Mouse (Mus musculus): ENCODE data around the gene Dnaja2. TPM values are rescaled to one million over a fixed set of nuclear protein-coding genes. Genes with fewer than 3 reads are reported as not detected.

Dnaja2 gene
- total and polyA plus RNA-seq, 2 experiments from 2014 or later, result 87.3 to 164 TPM

DNA sequence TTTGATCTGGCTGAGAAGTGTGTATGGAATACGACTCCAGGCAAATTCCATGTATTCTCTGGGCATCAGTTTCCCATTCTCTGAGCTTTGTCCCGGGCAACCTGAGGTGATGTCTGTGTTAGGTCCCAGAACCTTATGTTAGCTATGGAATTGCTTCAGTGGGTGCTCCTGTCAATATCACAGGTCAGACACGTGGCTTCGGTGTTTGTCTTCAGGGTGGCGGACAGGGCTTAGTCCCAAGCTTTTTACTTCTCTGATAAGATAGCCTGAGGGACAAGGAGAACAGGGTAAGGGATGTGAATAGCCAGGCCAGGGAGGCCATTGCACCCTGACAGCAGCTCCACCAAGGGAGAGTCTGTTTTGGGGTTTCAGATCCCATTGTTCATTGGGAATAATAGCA lies 59.0 kb downstream of the Dnaja2 start:
- no peaks in the 10 kb centered on the region for H3K27me3 ChIP-seq (ENCODE audit: insufficient read depth, low read length)
- no peak for ATAC-seq
- no peak overlapping the region for H3K4me3 ChIP-seq (ENCODE audit: low read depth, low read length)
- H3K36me3 ChIP-seq (ENCODE audit: insufficient read depth), result 0 out of 2 replicates have a peak, but pooled peaks cover 3% of the 10 kb centered on the region
- H3K9me3 ChIP-seq (ENCODE audit: low read length), result no peaks in the 10 kb centered on the region
- no peak for TF ChIP-seq CTCF (IDR thresholded peaks at IDR 0.05; ENCODE audit: low read depth)
- no peak overlapping the region for H3K27ac ChIP-seq (ENCODE audit: low read depth, low read length)
- H3K9ac ChIP-seq, result no peak overlapping the region
- WGBS, result 87% methylated on average over 5 of the region's 5 CpGs
- no peak for DNase-seq
- H3K4me1 ChIP-seq (ENCODE audit: insufficient read depth), result peaks cover 8% of the 10 kb centered on the region; the same call in 1 of the 2 replicates
- H3K4me2 ChIP-seq (ENCODE audit: low read depth), result no peak overlapping the region

DNA sequence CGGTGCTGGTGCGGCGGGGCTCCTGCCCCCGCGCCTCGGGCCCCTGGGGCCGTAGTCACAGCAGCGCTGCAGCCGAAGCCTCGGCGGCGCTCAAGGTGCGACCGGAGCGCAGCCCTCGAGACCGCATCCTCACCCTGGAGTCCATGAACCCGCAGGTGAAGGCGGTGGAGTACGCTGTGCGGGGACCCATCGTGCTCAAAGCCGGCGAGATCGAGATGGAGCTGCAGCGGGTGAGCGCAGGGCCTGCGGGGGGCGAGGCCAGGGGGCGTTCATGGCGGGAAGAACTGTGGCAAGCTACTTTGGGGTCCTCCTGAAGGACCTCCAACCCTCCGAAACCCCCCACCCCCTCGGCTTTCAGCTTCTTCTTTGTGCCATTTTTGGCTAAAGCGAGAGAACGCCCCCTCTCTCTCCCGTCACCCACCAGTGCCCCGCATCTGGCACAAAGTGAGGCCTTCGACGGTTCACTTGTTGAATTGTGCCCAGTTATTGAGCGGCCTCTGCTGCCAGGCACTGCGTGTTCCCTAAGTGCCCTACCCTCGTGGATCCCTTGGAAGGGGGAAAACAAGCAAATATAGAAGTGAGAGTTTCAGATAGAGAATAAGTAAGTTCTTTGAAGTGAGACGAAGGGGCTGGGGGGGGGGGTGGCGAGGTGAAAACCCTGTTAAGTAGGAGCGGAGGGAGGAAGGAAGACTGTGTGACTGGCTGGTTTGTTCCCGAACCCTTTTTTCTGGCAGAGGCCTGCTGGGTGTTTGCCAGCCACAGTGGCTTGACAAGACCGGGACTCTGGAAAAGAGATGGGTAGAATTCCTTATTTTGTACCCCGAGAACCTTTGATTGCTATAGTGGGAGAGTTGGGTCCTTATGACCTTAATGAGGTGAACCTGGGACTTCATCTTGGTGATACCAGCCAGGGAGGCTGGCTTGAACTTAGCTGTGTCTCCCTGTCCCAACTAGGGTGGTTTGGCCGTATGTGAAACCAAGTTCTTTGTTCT lies 61.9 kb downstream of the Dnaja2 start:
- Histone ChIP-seq H3K4me2 (ENCODE audit: low read depth) (peak overlapping the region; percentile 79), H3K4me1 (ENCODE audit: insufficient read depth) (peaks cover 8% of the 10 kb centered on the region; the same call in 1 of the 2 replicates), H3K27me3 (ENCODE audit: insufficient read depth, low read length) (no peaks in the 10 kb centered on the region), H3K9me3 (ENCODE audit: low read length) (no peaks in the 10 kb centered on the region), H3K36me3 (ENCODE audit: insufficient read depth) (0 out of 2 replicates have a peak, but pooled peaks cover 3% of the 10 kb centered on the region), H3K27ac (ENCODE audit: low read depth, low read length) (peak overlapping the region; percentile 76), H3K9ac (peak overlapping the region; percentile 69), H3K4me3 (ENCODE audit: low read depth, low read length) (peak overlapping the region; percentile 76)
- WGBS, result 3% methylated on average over 43 of the region's 49 CpGs
- DNase-seq (peak; percentile 53), ATAC-seq (peak; percentile 32)
- TF ChIP-seq CTCF (IDR thresholded peaks at IDR 0.05; ENCODE audit: low read depth), result 0 out of 2 replicates have a peak, but pooled peaks have one; percentile 7

DNA sequence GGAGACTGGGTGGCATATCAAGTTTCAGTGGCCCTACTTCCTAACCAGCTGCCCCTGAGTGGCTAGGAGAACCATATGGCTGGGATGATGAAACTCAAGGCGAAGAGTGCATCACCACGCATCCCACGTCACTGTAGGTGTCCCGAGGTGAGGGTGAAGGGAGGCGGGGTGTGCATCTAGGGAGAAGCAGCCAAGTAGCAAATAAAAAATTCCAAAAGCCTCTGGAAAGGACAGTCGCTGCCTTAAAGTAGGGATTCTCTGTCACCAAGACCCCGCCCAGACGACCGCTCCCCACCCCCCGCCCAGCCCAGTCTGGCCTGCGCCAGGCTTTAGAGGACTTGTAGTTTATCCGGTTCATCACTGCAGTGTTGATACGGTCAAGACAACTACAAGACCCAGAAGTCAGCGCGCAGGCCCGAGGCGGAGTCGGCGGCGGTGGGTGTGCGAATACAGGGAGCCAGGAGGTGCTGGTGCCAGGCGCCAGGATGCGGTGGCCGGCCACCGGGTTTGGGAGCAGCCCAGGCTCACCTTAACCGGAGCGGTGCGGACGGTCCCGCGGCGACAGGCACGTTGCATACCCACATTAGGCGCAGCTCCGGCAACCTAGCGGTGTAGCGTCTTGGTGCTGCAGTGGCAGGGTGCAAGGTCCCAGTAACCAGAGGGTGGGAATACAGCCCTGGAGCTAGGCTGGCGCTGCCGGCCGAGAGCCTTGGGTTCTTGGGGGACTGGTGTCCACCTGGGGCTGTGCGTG lies 62.8 kb downstream of the Dnaja2 start, which contains the start of gene Gpt2:
Gene Gpt2 (plus strand): TSS at position 452 of the 751 bp plus-strand sequence.
- peak; percentile 100 for ATAC-seq
- Histone ChIP-seq H3K4me3 (ENCODE audit: low read depth, low read length) (peak within 1 kb of the TSS; percentile 76), H3K27ac (ENCODE audit: low read depth, low read length) (peak within 1 kb of the TSS; percentile 76), H3K9ac (peak within 1 kb of the TSS; percentile 69), H3K36me3 (ENCODE audit: insufficient read depth) (0 out of 2 replicates have a peak, but pooled peaks cover 3% of the 10 kb centered on the region), H3K4me1 (ENCODE audit: insufficient read depth) (peaks cover 8% of the 10 kb centered on the region; the same call in 1 of the 2 replicates), H3K27me3 (ENCODE audit: insufficient read depth, low read length) (no peaks in the 10 kb centered on the region), H3K4me2 (ENCODE audit: low read depth) (peak within 1 kb of the TSS; percentile 79), H3K9me3 (ENCODE audit: low read length) (no peaks in the 10 kb centered on the region)
- peak; percentile 43 for TF ChIP-seq CTCF (IDR thresholded peaks at IDR 0.05; ENCODE audit: low read depth)
- peak; percentile 94 for DNase-seq
- WGBS, result 1% methylated on average over 41 of the region's 41 CpGs

DNA sequence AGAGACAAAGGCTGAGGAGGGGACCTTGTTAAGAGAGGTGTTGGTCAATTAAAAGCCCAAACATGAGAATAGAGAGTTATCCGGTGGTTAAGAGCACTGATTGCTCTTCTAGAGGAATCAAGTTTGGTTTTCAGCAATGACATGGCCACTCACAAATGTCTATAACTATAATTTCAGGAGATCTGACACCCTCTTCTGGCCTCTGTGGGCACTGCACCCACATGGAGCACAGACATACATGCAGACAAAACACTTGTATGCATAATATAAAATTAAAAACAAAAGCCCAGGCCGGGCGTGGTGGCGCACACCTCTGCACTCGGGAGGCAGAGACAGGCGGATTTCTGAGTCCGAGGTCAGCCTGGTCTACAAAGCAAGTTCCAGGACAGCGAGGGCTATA lies 65.6 kb downstream of the Dnaja2 start:
- Histone ChIP-seq H3K4me3 (ENCODE audit: low read depth, low read length) (no peak overlapping the region), H3K4me1 (ENCODE audit: insufficient read depth) (peaks cover 8% of the 10 kb centered on the region; the same call in 1 of the 2 replicates), H3K27me3 (ENCODE audit: insufficient read depth, low read length) (no peaks in the 10 kb centered on the region), H3K4me2 (ENCODE audit: low read depth) (no peak overlapping the region), H3K36me3 (ENCODE audit: insufficient read depth) (no peaks in the 10 kb centered on the region), H3K27ac (ENCODE audit: low read depth, low read length) (no peak overlapping the region), H3K9me3 (ENCODE audit: low read length) (no peaks in the 10 kb centered on the region), H3K9ac (no peak overlapping the region)
- no peak for TF ChIP-seq CTCF (IDR thresholded peaks at IDR 0.05; ENCODE audit: low read depth)
- 97% methylated on average over 8 of the region's 8 CpGs for WGBS
- DNase-seq (no peak), ATAC-seq (no peak)

DNA sequence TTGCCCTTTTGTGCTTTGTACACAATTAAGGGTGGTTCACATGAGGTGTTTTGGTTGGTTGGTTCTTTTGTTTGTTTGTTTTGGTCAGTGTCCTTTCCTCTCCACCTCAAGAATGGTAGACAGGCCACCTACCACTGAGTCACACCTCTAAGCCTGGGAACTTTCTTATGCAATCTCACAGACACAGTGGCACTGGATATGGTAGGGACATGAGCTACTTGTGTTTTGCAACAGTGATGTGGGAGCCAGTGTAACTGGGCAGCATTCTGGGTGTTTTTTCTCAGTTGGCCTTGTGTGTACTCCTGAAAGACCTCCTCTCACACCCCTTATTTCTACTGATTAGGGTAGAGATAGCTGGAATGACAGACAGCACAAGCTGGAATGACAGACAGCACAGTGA lies 66.5 kb downstream of the Dnaja2 start:
- H3K4me1 ChIP-seq (ENCODE audit: insufficient read depth), result peaks cover 7% of the 10 kb centered on the region; the same call in 1 of the 2 replicates
- H3K9me3 ChIP-seq (ENCODE audit: low read length), result no peaks in the 10 kb centered on the region
- no peak overlapping the region for H3K27ac ChIP-seq (ENCODE audit: low read depth, low read length)
- no peak overlapping the region for H3K4me3 ChIP-seq (ENCODE audit: low read depth, low read length)
- DNase-seq (no peak), ATAC-seq (no peak)
- no peak overlapping the region for H3K9ac ChIP-seq
- no peaks in the 10 kb centered on the region for H3K27me3 ChIP-seq (ENCODE audit: insufficient read depth, low read length)
- no peak overlapping the region for H3K4me2 ChIP-seq (ENCODE audit: low read depth)
- no peak for TF ChIP-seq CTCF (IDR thresholded peaks at IDR 0.05; ENCODE audit: low read depth)
- no peaks in the 10 kb centered on the region for H3K36me3 ChIP-seq (ENCODE audit: insufficient read depth)

DNA sequence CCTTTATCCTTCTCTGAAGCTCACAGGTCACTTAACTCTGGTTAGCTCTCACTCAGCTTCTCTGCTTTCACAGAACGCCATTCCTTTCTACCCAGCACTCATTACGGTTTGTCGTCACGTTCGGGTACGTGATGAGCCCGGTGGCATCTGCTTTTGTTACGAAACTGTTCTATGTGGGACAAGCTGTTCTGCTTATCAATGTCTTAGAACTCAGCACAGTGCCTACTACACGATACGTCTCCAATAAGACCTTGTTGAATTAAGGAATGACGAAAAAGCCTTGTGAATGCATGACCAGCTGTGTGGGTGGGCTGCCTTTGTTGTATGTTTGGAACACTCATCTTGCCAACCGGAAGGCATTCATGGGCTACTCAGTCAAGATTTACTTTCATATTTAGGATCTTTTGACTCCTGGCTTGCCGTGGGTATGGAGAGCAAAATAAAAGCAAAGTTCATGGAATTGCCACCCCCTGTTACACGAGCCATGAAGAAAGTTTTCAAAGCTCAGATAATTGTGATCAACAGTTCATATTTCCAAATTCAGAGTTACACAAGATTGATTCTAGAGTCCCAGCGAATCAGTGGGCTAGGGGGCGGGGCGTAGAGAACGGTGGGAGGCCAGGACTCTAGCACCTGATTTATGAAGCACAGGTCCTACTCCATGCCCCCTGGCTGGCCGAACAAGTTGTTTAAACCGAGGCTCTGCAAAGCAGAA lies 67.1 kb downstream of the Dnaja2 start:
- Histone ChIP-seq H3K27ac (ENCODE audit: low read depth, low read length) (no peak overlapping the region), H3K36me3 (ENCODE audit: insufficient read depth) (no peaks in the 10 kb centered on the region), H3K9ac (no peak overlapping the region), H3K4me3 (ENCODE audit: low read depth, low read length) (no peak overlapping the region), H3K4me2 (ENCODE audit: low read depth) (no peak overlapping the region), H3K4me1 (ENCODE audit: insufficient read depth) (peaks cover under 1% of the 10 kb centered on the region; the same call in 1 of the 2 replicates), H3K27me3 (ENCODE audit: insufficient read depth, low read length) (no peaks in the 10 kb centered on the region), H3K9me3 (ENCODE audit: low read length) (no peaks in the 10 kb centered on the region)
- no peak for TF ChIP-seq CTCF (IDR thresholded peaks at IDR 0.05; ENCODE audit: low read depth)
- DNase-seq (no peak), ATAC-seq (no peak)
- WGBS, result 66% methylated on average over 20 of the region's 20 CpGs

Other genes with a start within 250 kb of the Dnaja2 start
- gene Mylk3, start 169.0 kb downstream of the Dnaja2 start, total RNA-seq (2014; rRNA removed), result 0.15 and 0.67 TPM in 2 replicates
- 0.21 and 0.29 TPM in 2 replicates for gene Mylk3, start 169.0 kb downstream of the Dnaja2 start, polyA plus RNA-seq (2015; fragmentation: Nextera tagmentation; extraction: Ambion mirVana)
- 40.1 and 48.2 TPM in 2 replicates for gene 4921524J17Rik, start 122.5 kb downstream of the Dnaja2 start, total RNA-seq (2014; rRNA removed)
- 75.7 and 90.3 TPM in 2 replicates for gene 4921524J17Rik, start 122.5 kb downstream of the Dnaja2 start, polyA plus RNA-seq (2015; fragmentation: Nextera tagmentation; extraction: Ambion mirVana)
- 50.2 and 51.5 TPM in 2 replicates for gene Gpt2, start 62.8 kb downstream of the Dnaja2 start, total RNA-seq (2014; rRNA removed)
- 18.8 and 24.5 TPM in 2 replicates for gene Gpt2, start 62.8 kb downstream of the Dnaja2 start, polyA plus RNA-seq (2015; fragmentation: Nextera tagmentation; extraction: Ambion mirVana)
- 186 and 225 TPM in 2 replicates for gene Neto2, start 145.6 kb upstream of the Dnaja2 start, total RNA-seq (2014; rRNA removed)
- gene Neto2, start 145.6 kb upstream of the Dnaja2 start, polyA plus RNA-seq (2015; fragmentation: Nextera tagmentation; extraction: Ambion mirVana), result 65.3 and 71.4 TPM in 2 replicates

All from forebrain, postnatal 0 days (tissue).